Mouse (Mus musculus) forebrain, embryonic 11.5 days (tissue): Measurements from ENCODE around the gene Clstn2. TPM values are rescaled to one million over a fixed set of nuclear protein-coding genes. Genes with fewer than 3 reads are reported as not detected.

Experiments
- ATAC-seq: fragments of 200-750 bp; cut with Nextera tagmentation; replicated peaks from 2 replicates; pipeline ENCODE4 v1.8.0; 2017; ENCODE audit warnings: moderate TSS enrichment; ENCODE audit not compliant: low FRiP score
- DNase-seq: peaks from one replicate; pipeline ENCODE4 v3.0.0-alpha.2; 2017; ENCODE audit warnings: low spot score
- H3K27ac ChIP-seq: fragments of 300-500 bp; sonication (generic); 2 replicates; pipeline ENCODE4 v1.5.1; 2014; ENCODE audit warnings: low read depth, low read length
- H3K27me3 ChIP-seq: fragments of 300-500 bp; sonication (generic); 2 replicates; pipeline ENCODE4 v1.6.1; 2014; ENCODE audit warnings: mild to moderate bottlenecking, low read length, mixed read lengths; ENCODE audit not compliant: control insufficient read depth, insufficient read depth
- H3K36me3 ChIP-seq: fragments of 300-500 bp; sonication (generic); 2 replicates; pipeline ENCODE4 v1.6.1; 2014; ENCODE audit warnings: mild to moderate bottlenecking, low read length, moderate library complexity, mixed read lengths; ENCODE audit not compliant: control insufficient read depth, insufficient read depth
- H3K4me1 ChIP-seq: fragments of 300-500 bp; sonication (generic); replicated peaks from 2 replicates; pipeline ENCODE4 v1.6.1; 2014; ENCODE audit warnings: low read length, mixed read lengths; ENCODE audit not compliant: control insufficient read depth, insufficient read depth
- H3K4me2 ChIP-seq: fragments of 300-500 bp; sonication (generic); 2 replicates; pipeline ENCODE4 v1.6.1; 2014; ENCODE audit warnings: low read depth, mild to moderate bottlenecking, low read length, moderate library complexity, mixed read lengths; ENCODE audit not compliant: severe bottlenecking
- H3K4me3 ChIP-seq: fragments of 300-500 bp; sonication (generic); 2 replicates; pipeline ENCODE4 v1.5.1; 2014; ENCODE audit warnings: low read depth, low read length
- H3K9ac ChIP-seq: fragments of 300-500 bp; sonication (generic); 2 replicates; pipeline ENCODE4 v1.6.1; 2014; ENCODE audit warnings: low read length
- H3K9me3 ChIP-seq: fragments of 300-500 bp; sonication (generic); 2 replicates; pipeline ENCODE4 v1.6.1; 2016; ENCODE audit warnings: low read length, mixed read lengths; ENCODE audit not compliant: control insufficient read depth
- WGBS: fragments of 180-500 bp; shearing (Covaris S2); extraction: QIAGEN DNeasy Blood & Tissue Kit; methylation state at CpG from one replicate; pipeline ENCODE4 v1.1.7; 2014; 5-methylcytosine and 5-hydroxymethylcytosine counted together
- polyA plus RNA-seq: library from polyadenylated mRNA; unstranded; fragments of >200 nt; fragmentation: Nextera tagmentation; extraction: Ambion mirVana; gene quantifications from 2 replicates; pipeline ENCODE4 v1.2.1, GENCODE M21; 2014

Gene Clstn2
- polyA plus RNA-seq, 1 experiment from 2014 or later = 1.8 TPM

- Histone ChIP-seq H3K9me3 (no peaks in the 10 kb centered on the region), H3K4me2 (no peak overlapping the region), H3K27me3 (no peaks in the 10 kb centered on the region), H3K27ac (no peak overlapping the region), H3K4me3 (no peak overlapping the region), H3K9ac (no peak overlapping the region), H3K36me3 (no peaks in the 10 kb centered on the region), H3K4me1 (no peaks in the 10 kb centered on the region)
- DNase-seq = no peak
- WGBS = 93% methylated on average over 6 of the region's 6 CpGs
- ATAC-seq = no peak
Observed at GRCm38 (mm10) chr9:97495056-97495455, 537.9 kb downstream of the Clstn2 start.

DNA sequence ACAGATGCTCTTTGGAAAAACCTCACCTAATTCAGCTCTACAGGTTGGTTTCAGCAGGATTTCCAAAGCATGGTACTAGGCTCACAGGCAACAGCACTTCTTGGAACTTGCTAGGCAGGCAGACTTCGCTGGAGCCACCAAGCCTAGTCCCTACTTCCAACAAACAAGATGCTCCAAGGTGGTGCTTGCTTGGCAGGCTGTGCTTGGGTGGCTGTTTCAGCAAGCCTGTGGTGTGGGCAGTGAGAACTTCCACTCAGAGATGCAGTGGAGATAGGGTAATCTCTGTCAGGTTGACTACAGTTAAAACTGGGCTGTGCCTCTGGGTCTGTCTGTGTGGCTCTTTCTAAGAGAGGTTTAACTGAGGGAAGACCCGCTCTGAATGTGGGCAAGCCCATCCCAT lies 541.4 kb downstream of the Clstn2 start:
- Histone ChIP-seq H3K4me1 (no peaks in the 10 kb centered on the region), H3K36me3 (no peaks in the 10 kb centered on the region), H3K9ac (no peak overlapping the region), H3K4me3 (no peak overlapping the region), H3K27me3 (no peaks in the 10 kb centered on the region), H3K4me2 (no peak overlapping the region), H3K9me3 (no peaks in the 10 kb centered on the region), H3K27ac (no peak overlapping the region)
- 87% methylated on average over 2 of the region's 2 CpGs for WGBS
- DNase-seq = no peak
- ATAC-seq = no peak

- ATAC-seq = no peak
- Histone ChIP-seq H3K27me3 (no peaks in the 10 kb centered on the region), H3K9me3 (no peaks in the 10 kb centered on the region), H3K9ac (no peak overlapping the region), H3K36me3 (no peaks in the 10 kb centered on the region), H3K4me2 (no peak overlapping the region), H3K4me1 (no peaks in the 10 kb centered on the region), H3K4me3 (no peak overlapping the region), H3K27ac (no peak overlapping the region)
- no peak for DNase-seq
- WGBS = 86% methylated on average over 2 of the region's 2 CpGs
Observed at GRCm38 (mm10) chr9:97490591-97491176, 542.3 kb downstream of the Clstn2 start.

DNA sequence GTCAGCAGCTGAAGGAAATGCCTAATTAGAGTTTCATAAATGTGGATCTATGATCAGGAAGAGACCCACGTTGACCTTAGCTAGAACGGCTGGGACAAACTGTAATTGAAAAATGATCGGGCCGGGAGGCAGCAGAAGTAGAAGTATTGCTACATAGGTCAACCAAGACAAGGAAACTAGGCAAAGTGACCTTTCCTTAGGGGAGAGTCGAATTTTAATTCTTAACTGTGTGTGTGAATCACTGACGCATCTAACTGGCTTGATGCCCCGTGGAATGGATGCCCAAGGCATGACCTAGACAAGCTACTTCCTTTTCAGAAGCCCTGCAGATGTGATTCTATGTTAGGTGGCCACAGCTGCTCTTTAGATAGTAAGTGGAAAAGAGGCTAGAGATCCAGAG lies 546.2 kb downstream of the Clstn2 start:
- no peak overlapping the region for H3K4me3 ChIP-seq
- DNase-seq (no peak), ATAC-seq (no peak)
- H3K9me3 ChIP-seq = no peaks in the 10 kb centered on the region
- no peaks in the 10 kb centered on the region for H3K27me3 ChIP-seq
- no peaks in the 10 kb centered on the region for H3K4me1 ChIP-seq
- H3K36me3 ChIP-seq = no peaks in the 10 kb centered on the region
- no peak overlapping the region for H3K27ac ChIP-seq
- H3K9ac ChIP-seq = no peak overlapping the region
- H3K4me2 ChIP-seq = no peak overlapping the region
- WGBS = 87% methylated on average over 7 of the region's 7 CpGs

DNA sequence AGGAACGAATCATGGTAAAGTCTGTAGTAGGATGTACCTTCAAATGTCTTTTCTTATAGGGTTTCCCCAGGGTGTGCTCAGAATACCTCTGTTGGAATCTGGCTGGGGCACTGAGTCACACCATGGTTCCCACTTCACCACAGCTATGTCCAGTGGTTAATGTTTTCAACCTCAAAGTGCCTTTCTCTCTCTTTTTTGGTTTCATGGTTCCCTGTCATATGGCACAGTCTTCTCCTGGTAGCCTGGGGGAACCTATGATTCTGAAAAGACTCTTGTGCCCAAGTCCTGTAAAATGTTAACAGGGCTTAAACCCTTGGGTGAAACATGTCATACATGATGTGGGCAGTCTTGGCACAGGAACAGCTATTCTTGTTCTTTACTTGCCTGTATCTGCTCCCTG lies 551.8 kb downstream of the Clstn2 start:
- Histone ChIP-seq H3K4me1 (no peaks in the 10 kb centered on the region), H3K4me2 (no peak overlapping the region), H3K27ac (no peak overlapping the region), H3K36me3 (no peaks in the 10 kb centered on the region), H3K4me3 (no peak overlapping the region), H3K27me3 (no peaks in the 10 kb centered on the region), H3K9ac (no peak overlapping the region), H3K9me3 (no peaks in the 10 kb centered on the region)
- no peak for ATAC-seq
- WGBS = 84% methylated on average over 1 of the region's 1 CpGs
- DNase-seq = no peak

DNA sequence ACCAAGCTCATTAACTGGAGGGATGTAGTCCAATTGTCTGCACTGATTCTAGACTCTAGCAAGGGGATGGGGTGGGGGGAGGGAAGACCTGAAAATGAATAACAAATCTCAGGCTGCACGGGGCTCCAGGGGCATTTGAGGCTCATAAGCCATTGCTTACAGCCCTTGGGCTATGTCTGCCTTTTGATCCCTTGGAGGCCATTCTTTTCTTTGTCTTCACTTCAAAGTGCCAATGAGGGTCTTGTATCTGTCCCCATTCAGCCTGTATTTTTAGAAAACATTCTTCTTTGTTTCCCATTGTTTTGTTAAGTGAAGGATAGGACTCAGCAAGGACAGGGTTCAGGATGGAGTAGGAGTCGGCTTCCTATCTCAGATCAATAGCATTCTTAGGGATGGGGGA lies 556.0 kb downstream of the Clstn2 start:
- Histone ChIP-seq H3K4me1 (no peaks in the 10 kb centered on the region), H3K9ac (no peak overlapping the region), H3K36me3 (no peaks in the 10 kb centered on the region), H3K9me3 (no peaks in the 10 kb centered on the region), H3K27ac (no peak overlapping the region), H3K27me3 (no peaks in the 10 kb centered on the region), H3K4me3 (no peak overlapping the region), H3K4me2 (no peak overlapping the region)
- WGBS = 16% methylated on average over 2 of the region's 2 CpGs
- ATAC-seq = no peak
- no peak for DNase-seq

DNA sequence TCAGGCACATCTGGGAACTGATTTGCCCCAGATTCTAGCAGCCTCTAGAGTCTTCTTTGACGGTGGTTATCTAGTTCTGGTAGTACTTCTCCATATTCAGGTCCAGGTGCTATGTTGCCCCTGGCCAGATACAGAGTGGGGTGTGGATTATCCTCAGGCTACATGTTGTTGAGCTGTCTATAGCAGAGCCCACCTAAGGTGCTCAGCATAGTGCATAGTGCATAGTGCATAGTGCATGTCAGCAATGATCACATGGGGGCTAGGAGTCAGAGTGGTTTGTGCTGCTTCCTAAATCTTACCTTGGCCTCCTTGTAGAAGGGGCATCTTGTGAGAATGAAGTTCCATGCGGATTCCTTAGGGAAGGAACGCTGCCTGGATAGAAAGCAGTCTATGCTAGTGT lies 556.5 kb downstream of the Clstn2 start:
- Histone ChIP-seq H3K9ac (no peak overlapping the region), H3K4me3 (no peak overlapping the region), H3K4me2 (no peak overlapping the region), H3K27me3 (no peaks in the 10 kb centered on the region), H3K36me3 (no peaks in the 10 kb centered on the region), H3K4me1 (no peaks in the 10 kb centered on the region), H3K27ac (no peak overlapping the region), H3K9me3 (no peaks in the 10 kb centered on the region)
- no peak for ATAC-seq
- WGBS = 86% methylated on average over 3 of the region's 3 CpGs
- no peak for DNase-seq

- WGBS = 95% methylated on average over 6 of the region's 6 CpGs
- DNase-seq (no peak), ATAC-seq (no peak)
- Histone ChIP-seq H3K4me3 (no peak overlapping the region), H3K27me3 (no peaks in the 10 kb centered on the region), H3K36me3 (no peaks in the 10 kb centered on the region), H3K27ac (no peak overlapping the region), H3K4me1 (no peaks in the 10 kb centered on the region), H3K4me2 (no peak overlapping the region), H3K9me3 (no peaks in the 10 kb centered on the region), H3K9ac (no peak overlapping the region)
Observed at GRCm38 (mm10) chr9:97474896-97475295, 558.1 kb downstream of the Clstn2 start.

GRCm38 (mm10) chr9:97471014-97471591 lies 561.9 kb downstream of the Clstn2 start:
- Histone ChIP-seq H3K36me3 (no peaks in the 10 kb centered on the region), H3K4me2 (no peak overlapping the region), H3K27me3 (no peaks in the 10 kb centered on the region), H3K4me3 (no peak overlapping the region), H3K4me1 (no peaks in the 10 kb centered on the region), H3K27ac (no peak overlapping the region), H3K9ac (no peak overlapping the region), H3K9me3 (no peaks in the 10 kb centered on the region)
- DNase-seq (no peak), ATAC-seq (no peak)
- 85% methylated on average over 7 of the region's 7 CpGs for WGBS
